Mouse (Mus musculus) left cerebral cortex, adult 18-20 months (tissue): ENCODE data around the gene Ccnk. TPM values are rescaled to one million over a fixed set of nuclear protein-coding genes. Genes with fewer than 3 reads are reported as not detected.
A peak's percentile ranks its signal among the peaks of the same experiment; 100 is the strongest.

ENCODE experiments used
- DNase-seq, 2 experiments: peaks; one replicate each; pipeline ENCODE4 v3.0.0; 2021 to 2022; ENCODE audit warnings: low spot score in 2 of 2, mixed read lengths in 1 of 2
- total RNA-seq, 2 experiments: library from RNA; stranded (reverse); gene quantifications; 2 replicates each; pipeline ENCODE4 v1.2.3; 2021

Gene Ccnk
- total RNA-seq, 2 experiments from 2014 or later = 30.3 to 34.3 TPM

DNA sequence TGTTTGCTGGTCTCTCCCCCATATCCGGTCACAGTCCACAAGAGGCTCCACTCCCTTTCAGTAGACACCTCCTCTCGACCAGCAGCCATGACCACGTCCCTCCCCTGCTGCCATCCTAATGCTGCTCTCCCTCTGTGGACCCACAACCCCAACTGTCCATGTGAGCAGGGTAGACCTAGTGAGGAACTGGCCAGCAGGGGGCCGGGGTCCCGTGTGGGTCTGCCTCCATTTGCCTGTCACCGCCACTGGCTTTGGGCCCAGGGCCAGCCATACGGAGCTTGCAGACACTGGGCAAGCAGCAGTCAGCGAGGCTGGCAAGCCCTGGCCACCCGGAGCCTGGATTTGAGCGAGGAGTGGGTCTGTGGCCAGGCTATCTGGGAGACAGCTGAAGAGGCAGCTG lies 41.8 kb downstream of the Ccnk start:
- DNase-seq = no peak

GRCm38 (mm10) chr12:108221712-108222111 lies 42.3 kb downstream of the Ccnk start:
- DNase-seq = no peak

DNA sequence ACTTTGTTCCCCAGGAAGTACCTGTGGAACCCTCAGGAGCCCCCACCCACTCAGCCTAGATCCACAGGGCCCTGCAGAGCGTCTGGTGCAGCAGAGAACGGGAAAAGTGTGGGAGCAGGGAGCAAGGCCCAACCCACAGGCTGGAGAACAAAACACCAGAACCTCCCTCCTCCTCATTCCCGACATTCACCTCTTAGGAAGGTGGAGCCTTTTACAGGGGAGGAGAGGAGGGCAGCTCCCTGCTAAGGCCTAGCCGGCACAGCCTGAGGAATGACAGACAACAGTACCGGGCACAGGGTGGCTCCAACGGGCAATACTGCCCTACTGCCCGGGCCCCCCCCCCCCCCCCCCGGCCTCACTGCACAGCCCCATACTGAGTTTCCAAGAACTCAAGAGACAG lies 44.0 kb downstream of the Ccnk start:
- no peak for DNase-seq

- no peak for DNase-seq
Measured at GRCm38 (mm10) chr12:108225781-108226180, 46.4 kb downstream of the Ccnk start.

- DNase-seq = no peak
Measured at GRCm38 (mm10) chr12:108226216-108226615, 46.8 kb downstream of the Ccnk start.

DNA sequence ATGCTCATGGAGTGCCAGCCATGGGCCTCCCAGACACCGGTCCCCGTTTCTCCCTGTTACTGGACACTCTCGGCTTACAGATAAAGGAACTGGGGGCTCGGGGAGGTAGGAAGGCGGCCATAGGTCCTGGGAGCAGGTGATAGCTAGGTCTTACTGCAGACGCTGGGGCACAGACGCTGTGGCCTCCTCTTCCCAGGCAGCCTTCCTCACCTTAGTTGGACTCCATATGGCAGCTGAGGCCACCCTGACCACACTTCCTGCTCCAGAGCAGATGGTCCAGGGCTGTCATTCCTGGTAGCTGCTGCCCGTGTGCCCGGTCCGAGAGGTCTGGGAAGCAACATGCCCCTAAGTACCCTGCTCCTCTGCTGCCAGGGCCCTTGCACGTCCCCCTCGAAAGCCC lies 47.6 kb downstream of the Ccnk start:
- no peak for DNase-seq

DNA sequence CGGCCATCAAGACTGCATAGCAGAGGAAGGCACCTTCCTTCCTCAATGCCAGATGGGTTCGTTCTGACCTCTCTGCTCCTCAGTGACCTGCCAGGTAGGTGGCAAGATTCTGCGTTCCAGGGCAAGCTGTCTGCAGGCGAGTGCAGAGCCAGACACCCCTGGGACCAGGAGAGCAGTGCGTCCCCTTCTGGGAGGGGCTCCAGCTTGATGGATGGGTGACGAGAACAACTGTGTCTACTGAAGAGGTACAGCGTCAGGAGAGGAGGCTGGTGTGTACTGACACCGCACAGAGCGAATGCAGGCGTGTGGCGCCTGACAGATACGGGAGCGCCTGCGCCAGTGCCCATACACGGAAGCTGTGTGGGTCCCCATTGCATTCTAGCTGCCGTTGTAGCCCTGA lies 48.1 kb downstream of the Ccnk start:
- DNase-seq = no peak

DNA sequence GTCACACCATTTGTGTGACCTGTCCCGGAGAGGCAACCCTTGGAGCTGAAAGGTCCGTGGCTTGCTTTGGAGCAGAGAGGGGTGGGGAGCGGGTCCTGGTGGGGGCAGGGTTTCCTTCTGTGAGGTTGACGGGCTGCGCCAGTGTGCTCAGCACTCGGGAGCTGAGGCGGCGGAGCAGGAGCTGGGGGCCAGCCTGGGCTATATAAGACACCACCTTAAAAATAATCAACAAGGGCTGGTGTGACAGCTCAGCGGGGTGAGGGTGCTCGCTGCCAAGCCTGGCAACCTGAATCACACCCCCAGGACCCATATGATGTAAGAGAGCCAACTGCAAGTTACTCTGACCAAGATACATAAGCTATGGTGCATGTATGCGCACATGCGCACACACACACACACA lies 50.7 kb downstream of the Ccnk start:
- no peak for DNase-seq

GRCm38 (mm10) chr12:108230821-108231794 lies 51.7 kb downstream of the Ccnk start:
- DNase-seq = no peak

GRCm38 (mm10) chr12:108231901-108232300 lies 52.5 kb downstream of the Ccnk start:
- no peak for DNase-seq

GRCm38 (mm10) chr12:108233736-108234135 lies 54.4 kb downstream of the Ccnk start:
- no peak for DNase-seq

GRCm38 (mm10) chr12:108234832-108235602 lies 55.6 kb downstream of the Ccnk start:
- no peak for DNase-seq

DNA sequence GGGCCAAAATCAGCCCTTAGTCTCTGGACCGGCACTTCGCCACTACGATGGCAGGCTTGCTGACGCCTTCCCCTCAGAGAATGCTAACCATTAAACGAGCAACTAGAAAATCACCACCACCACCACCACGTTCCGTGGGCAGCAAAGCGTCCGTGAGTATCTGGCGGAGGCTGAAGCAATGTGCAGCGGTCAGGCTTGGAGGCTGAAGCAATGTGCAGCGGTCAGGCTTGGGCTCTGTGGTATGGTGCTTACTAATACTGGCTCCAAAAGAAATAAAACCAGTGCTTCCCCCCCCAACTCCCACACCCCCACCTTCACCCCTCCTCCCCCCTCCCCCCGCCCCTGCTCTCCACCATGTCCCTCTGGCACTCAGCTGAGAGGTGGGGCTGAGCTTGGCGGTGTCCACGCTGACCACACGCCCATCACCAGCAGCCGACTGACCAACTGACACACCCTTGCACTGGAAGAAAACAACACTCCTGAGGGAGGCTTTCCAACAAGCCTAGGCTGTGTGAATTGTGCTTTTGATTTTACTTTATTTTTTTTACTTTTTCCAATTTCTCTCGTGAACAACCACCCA lies 56.7 kb downstream of the Ccnk start:
- no peak for DNase-seq

DNA sequence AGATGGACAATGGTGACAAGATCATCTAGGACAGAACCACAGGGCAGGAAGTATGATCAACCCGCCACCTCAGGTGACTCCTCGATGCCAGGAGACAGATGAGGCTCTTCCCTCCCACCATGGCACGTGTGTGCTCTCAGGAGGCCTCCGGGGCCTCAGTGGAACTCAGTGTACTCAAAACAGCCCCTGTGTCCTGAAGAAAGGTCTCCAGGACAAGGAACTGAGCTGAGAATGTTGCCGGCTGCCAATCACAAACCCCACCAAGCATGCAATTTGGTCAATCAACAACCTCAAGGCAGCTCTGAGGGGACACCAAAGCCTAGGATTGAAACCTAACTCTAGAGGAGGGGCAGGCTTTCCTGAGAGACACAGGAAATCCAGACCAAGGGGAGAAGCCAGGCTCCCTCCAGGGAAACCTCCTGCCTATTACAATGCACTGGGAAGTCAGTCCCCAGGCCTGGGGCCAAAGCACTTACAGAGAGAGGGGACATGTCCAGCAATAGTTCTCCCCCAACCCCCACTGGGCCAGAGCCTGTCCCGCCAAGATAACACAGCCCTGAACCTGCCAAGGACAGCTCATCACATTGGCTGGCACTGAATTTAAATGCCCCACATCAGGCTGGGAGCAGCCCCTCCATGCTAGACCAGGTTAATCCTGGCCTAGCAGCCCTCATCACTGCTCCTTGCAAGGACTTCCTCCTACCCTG lies 58.1 kb downstream of the Ccnk start:
- no peak for DNase-seq

GRCm38 (mm10) chr12:108238395-108239035 lies 59.1 kb downstream of the Ccnk start:
- no peak for DNase-seq

- peak; percentile 35 to 68 for DNase-seq
Measured at GRCm38 (mm10) chr12:108239441-108239840, 60.1 kb downstream of the Ccnk start.

GRCm38 (mm10) chr12:108240401-108240890 lies 61.1 kb downstream of the Ccnk start:
- no peak for DNase-seq

GRCm38 (mm10) chr12:108240953-108241588 lies 61.7 kb downstream of the Ccnk start:
- peak; percentile 42 to 74 for DNase-seq

DNA sequence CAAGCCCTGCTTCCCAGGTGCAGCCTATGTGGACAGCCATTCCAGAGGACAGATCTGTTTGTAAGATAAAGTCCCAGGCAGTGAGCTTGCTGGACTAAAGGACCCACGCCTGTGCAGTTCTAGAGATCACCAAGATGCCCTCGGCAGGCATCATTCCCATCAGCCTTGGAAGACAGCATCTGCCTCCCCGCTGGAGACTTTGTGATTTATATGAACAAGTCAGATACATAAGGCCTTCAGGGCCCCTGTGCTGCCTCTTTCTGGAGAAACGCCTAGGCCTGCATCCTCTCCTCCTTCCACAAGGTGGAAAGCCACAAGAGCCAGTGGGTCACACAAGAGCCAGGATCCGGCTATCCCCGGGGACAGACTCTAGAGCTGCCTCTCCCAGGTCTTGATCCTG lies 62.2 kb downstream of the Ccnk start:
- no peak for DNase-seq

GRCm38 (mm10) chr12:108242243-108242745 lies 62.9 kb downstream of the Ccnk start:
- DNase-seq = no peak
